Mouse (Mus musculus): ENCODE results near the gene Itgb1bp2.

- no peak for TF ChIP-seq CTCF (IDR thresholded peaks at IDR 0.05; ENCODE audit: borderline replicate concordance, extremely low read depth, insufficient read depth, insufficient read length)
- no peak for TF ChIP-seq POLR2A (IDR thresholded peaks at IDR 0.05; ENCODE audit: borderline replicate concordance, extremely low read depth, insufficient read depth, insufficient read length, poor library complexity, severe bottlenecking)
These were observed 25.4 kb upstream of the Itgb1bp2 start for GRCm38 (mm10) chrX:101423462-101423861.

Data from brain, embryonic 14.5 days (tissue).